8 mouse cellular contexts compared by ENCODE assay signal in the genomic region with DNA sequence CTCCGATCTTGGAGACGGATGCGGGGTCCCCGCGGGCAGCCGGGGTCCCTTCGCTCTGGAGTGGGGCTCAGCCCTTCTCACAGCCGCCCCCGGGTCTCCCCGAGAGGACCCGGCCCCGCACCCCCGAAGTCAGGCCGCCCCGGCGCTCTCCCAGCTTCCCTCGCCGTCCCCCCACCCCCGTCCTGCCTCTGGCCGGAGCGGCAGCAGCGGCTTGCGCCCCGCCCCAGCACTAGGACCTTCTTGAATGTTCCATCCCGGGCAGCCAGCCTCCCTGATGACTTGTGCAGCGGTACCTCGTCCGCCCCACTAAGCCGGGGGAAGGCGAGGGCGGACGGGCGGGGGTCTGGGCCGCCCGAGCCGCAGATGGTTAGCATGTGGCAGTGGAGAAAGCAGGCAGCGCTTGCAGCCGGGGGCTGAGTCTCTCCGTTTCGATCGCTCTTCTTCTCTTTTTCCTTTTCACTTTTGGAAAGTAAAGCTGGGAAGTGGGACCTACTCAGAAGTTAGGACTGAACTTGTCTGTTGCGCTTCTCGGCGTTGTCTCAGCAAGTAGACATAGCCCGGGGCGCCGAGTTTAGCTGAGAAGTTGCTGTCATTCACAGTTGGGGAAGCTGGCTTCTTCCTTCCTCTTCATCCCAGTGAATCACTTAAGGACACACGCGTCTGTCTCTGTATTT. TPM values are rescaled to one million over a fixed set of nuclear protein-coding genes. Genes with fewer than 3 reads are reported as not detected.
DNase-seq lines count a peak whose midpoint lies in the region; ATAC-seq and TF ChIP-seq lines count a peak whose summit lies in the region.

No protein-coding gene starts in this region.

- H3K4me2 ChIP-seq in hindbrain, embryonic 11.5 days (replicated peaks; ENCODE audit: low read depth, low read length), result peak overlapping the region; percentile 57
- peak overlapping the region; percentile 77 for H3K4me2 ChIP-seq in limb, embryonic 12.5 days
- peak overlapping the region; percentile 88 for H3K4me2 ChIP-seq in midbrain, embryonic 12.5 days (replicated peaks)

- H3K4me1 ChIP-seq in kidney, adult 2 months (ENCODE audit: control insufficient read depth, insufficient read depth, low read length), result peaks cover 16% of the 10 kb centered on the region; the same call in 1 of the 2 replicates
- H3K4me1 ChIP-seq in embryonic fibroblast, embryonic 13.5 days (ENCODE audit: control insufficient read depth, insufficient read depth, low read length), result no peaks in the 10 kb centered on the region; the same call in none of the 2 replicates
- no peaks in the 10 kb centered on the region for H3K4me1 ChIP-seq in hindbrain, embryonic 11.5 days (replicated peaks; ENCODE audit: control insufficient read depth, insufficient read depth, low read length)
- peaks cover 34% of the 10 kb centered on the region for H3K4me1 ChIP-seq in limb, embryonic 12.5 days (replicated peaks)
- peaks cover 20% of the 10 kb centered on the region for H3K4me1 ChIP-seq in midbrain, embryonic 12.5 days

- 1% methylated on average over 48 of the region's 49 CpGs for WGBS in kidney, adult 2 months
- under 1% methylated on average over 49 of the region's 49 CpGs for WGBS in hindbrain, embryonic 11.5 days
- WGBS in limb, embryonic 12.5 days, result under 1% methylated on average over 49 of the region's 49 CpGs
- 1% methylated on average over 42 of the region's 49 CpGs for WGBS in midbrain, embryonic 12.5 days

- no peak for TF ChIP-seq POLR2A in kidney, adult 2 months (IDR thresholded peaks at IDR 0.05; ENCODE audit: low read depth, low read length)
- TF ChIP-seq POLR2A in embryonic fibroblast, embryonic 13.5 days (IDR thresholded peaks at IDR 0.05; ENCODE audit: low read depth, low read length), result peak; percentile 38

- H3K27me3 ChIP-seq in kidney, adult 2 months (replicated peaks; ENCODE audit: control insufficient read depth, insufficient read depth, low read length), result no peaks in the 10 kb centered on the region
- H3K27me3 ChIP-seq in hindbrain, embryonic 11.5 days (ENCODE audit: control insufficient read depth, insufficient read depth, low read length), result no peaks in the 10 kb centered on the region
- no peaks in the 10 kb centered on the region for H3K27me3 ChIP-seq in limb, embryonic 12.5 days
- H3K27me3 ChIP-seq in midbrain, embryonic 12.5 days, result no peaks in the 10 kb centered on the region

- DNase-seq in kidney, adult 2 months, result peak; percentile 85
- DNase-seq in kidney, postnatal 14 days, result no peak
- DNase-seq in R1 (ENCODE audit: low read depth, low spot score), result peak; percentile 80
- peak; percentile 74 for DNase-seq in hindbrain, embryonic 11.5 days (ENCODE audit: low spot score)
- no peak for DNase-seq in ovary, postnatal 10 days (ENCODE audit: low spot score)

- peak overlapping the region; percentile 78 for H3K4me3 ChIP-seq in kidney, adult 2 months (ENCODE audit: insufficient read depth, low read depth, low read length)
- peak overlapping the region; percentile 98 for H3K4me3 ChIP-seq in embryonic fibroblast, embryonic 13.5 days (ENCODE audit: insufficient read depth, low read length)
- H3K4me3 ChIP-seq in hindbrain, embryonic 11.5 days (ENCODE audit: low read depth, low read length), result peak overlapping the region; percentile 68
- peak overlapping the region; percentile 85 for H3K4me3 ChIP-seq in limb, embryonic 12.5 days (replicated peaks)
- peak overlapping the region; percentile 74 for H3K4me3 ChIP-seq in midbrain, embryonic 12.5 days

- peak overlapping the region; percentile 83 for H3K9ac ChIP-seq in hindbrain, embryonic 11.5 days (ENCODE audit: low read depth, low read length)
- peak overlapping the region; percentile 97 for H3K9ac ChIP-seq in limb, embryonic 12.5 days (replicated peaks)
- H3K9ac ChIP-seq in midbrain, embryonic 12.5 days (replicated peaks), result peak overlapping the region; percentile 89

- H3K36me3 ChIP-seq in kidney, adult 2 months (ENCODE audit: control insufficient read depth, insufficient read depth, low read length), result no peaks in the 10 kb centered on the region
- H3K36me3 ChIP-seq in hindbrain, embryonic 11.5 days (ENCODE audit: control insufficient read depth, insufficient read depth, low read length), result no peaks in the 10 kb centered on the region
- peaks cover 2% of the 10 kb centered on the region for H3K36me3 ChIP-seq in limb, embryonic 12.5 days
- H3K36me3 ChIP-seq in midbrain, embryonic 12.5 days, result 0 out of 2 replicates have a peak, but pooled peaks cover 1% of the 10 kb centered on the region

- peak overlapping the region; percentile 64 for H3K27ac ChIP-seq in kidney, adult 2 months (ENCODE audit: insufficient read depth, low read depth, low read length)
- peak overlapping the region; percentile 91 for H3K27ac ChIP-seq in embryonic fibroblast, embryonic 13.5 days (ENCODE audit: insufficient read depth, low read length)
- peak overlapping the region; percentile 95 for H3K27ac ChIP-seq in hindbrain, embryonic 11.5 days (ENCODE audit: low read depth, low read length)
- H3K27ac ChIP-seq in limb, embryonic 12.5 days, result peak overlapping the region; percentile 98
- H3K27ac ChIP-seq in midbrain, embryonic 12.5 days (replicated peaks), result peak overlapping the region; percentile 94

- peak; percentile 86 for ATAC-seq in hindbrain, embryonic 11.5 days (ENCODE audit: low FRiP score)
- ATAC-seq in limb, embryonic 12.5 days (ENCODE audit: insufficient number of reproducible peaks, insufficient read depth, low FRiP score, low TSS enrichment, low read depth), result peak; percentile 86
- ATAC-seq in midbrain, embryonic 12.5 days (ENCODE audit: low FRiP score, low read depth), result peak; percentile 79

- TF ChIP-seq CTCF in kidney, adult 2 months (conservative IDR thresholded peaks at IDR 0.05; ENCODE audit: insufficient read depth, insufficient read length, low read depth, low read length), result no peak
- TF ChIP-seq CTCF in embryonic fibroblast, embryonic 13.5 days (IDR thresholded peaks at IDR 0.05; ENCODE audit: borderline replicate concordance, insufficient read depth, low read length), result no peak

- H3K9me3 ChIP-seq in hindbrain, embryonic 11.5 days (ENCODE audit: control insufficient read depth, low read length), result no peaks in the 10 kb centered on the region
- H3K9me3 ChIP-seq in limb, embryonic 12.5 days, result no peaks in the 10 kb centered on the region
- 0 out of 2 replicates have a peak, but pooled peaks cover under 1% of the 10 kb centered on the region for H3K9me3 ChIP-seq in midbrain, embryonic 12.5 days

RNA-seq across cellular contexts. Expression of gene P4ha1, which starts 0.5 kb away (rescaled TPM):
- 20.4 and 22.7 TPM in 2 replicates for polyA plus RNA-seq in kidney, adult 2 months (2012; rRNA removed)
- 209 and 226 TPM in 2 replicates for polyA plus RNA-seq in embryonic fibroblast, embryonic 13.5 days (2011; ENCODE audit: insufficient read length, low read depth, missing spikeins)
- polyA plus RNA-seq in hindbrain, embryonic 11.5 days (2014; fragmentation: Nextera tagmentation; extraction: Ambion mirVana), result 44.6 and 51.6 TPM in 2 replicates
- polyA plus RNA-seq in limb, embryonic 12.5 days (2016; fragmentation: Nextera tagmentation; extraction: Ambion mirVana), result 65.0 and 73.1 TPM in 2 replicates
- polyA plus RNA-seq in midbrain, embryonic 12.5 days (2016; fragmentation: Nextera tagmentation; extraction: Ambion mirVana), result 35.5 and 38.2 TPM in 2 replicates

Comparison
In these comparisons a context has a peak if more than half of its experiments do, and no peak if none do; other contexts are left out.
1. DNase-seq: peak in kidney, adult 2 months (single experiment), R1 (single experiment) and hindbrain, embryonic 11.5 days (single experiment); none in kidney, postnatal 14 days (single experiment) and ovary, postnatal 10 days (single experiment).
2. Peak in every context shown above with its lines, with median percentiles within 50 percentile points of each other: H3K27ac ChIP-seq, H3K4me3 ChIP-seq, ATAC-seq, H3K4me2 ChIP-seq and H3K9ac ChIP-seq.